Mouse (Mus musculus): ENCODE results near the gene Ltbp4. TPM values are rescaled to one million over a fixed set of nuclear protein-coding genes. Genes with fewer than 3 reads are reported as not detected.

The Ltbp4 gene
- polyA plus RNA-seq, 1 experiment from 2014 or later: 63.5 TPM

DNA sequence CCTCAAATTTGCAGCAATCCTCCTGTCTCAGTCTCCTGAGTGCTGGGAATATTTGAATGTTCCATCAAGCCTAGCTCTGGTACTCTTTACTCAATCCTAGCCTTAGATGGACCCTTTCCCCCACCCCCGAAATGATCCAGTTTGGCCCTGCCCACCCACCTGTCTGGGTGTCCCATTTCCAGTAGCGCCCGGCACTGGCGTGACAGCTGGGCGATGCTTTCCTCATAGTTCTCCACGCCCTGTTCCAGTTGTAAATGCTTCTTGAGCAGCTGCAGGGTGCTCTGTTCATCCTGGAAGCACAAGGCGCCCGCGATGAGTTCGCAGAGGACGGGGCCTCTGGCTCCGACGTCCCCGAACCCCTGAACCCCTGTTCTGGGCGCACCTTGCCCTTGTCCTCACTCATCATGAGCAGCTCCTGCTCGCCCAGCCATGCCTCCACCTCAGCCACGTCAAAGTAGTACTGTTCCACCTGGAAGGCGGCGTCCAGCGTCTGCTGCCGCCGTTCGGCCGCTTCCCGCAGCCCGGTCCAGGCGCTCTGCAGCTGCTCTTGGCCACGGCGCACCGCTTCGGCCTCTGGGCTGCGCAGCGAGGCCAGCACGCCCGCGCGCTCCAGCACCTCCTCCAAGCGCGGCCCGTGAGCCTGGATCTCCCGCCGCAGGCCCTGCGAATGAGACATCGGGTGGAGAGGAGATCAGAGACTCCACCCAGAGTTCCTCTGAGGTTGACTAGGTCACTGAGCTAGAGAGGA is 34.4 kb upstream of the Ltbp4 start:
- Histone ChIP-seq H3K4me3 (ENCODE audit: low read length) (peak overlapping the region; percentile 7; the same call in 1 of the 2 replicates), H3K9me3 (replicated peaks; ENCODE audit: control insufficient read depth, low read length) (peaks cover 9% of the 10 kb centered on the region), H3K4me1 (ENCODE audit: control insufficient read depth, insufficient read depth, low read length) (0 out of 2 replicates have a peak, but pooled peaks cover 3% of the 10 kb centered on the region), H3K9ac (ENCODE audit: low read length) (no peak overlapping the region), H3K27ac (ENCODE audit: low read length) (no peak overlapping the region), H3K4me2 (ENCODE audit: low read depth, low read length) (peak overlapping the region; percentile 27; the same call in 1 of the 2 replicates), H3K36me3 (ENCODE audit: control insufficient read depth, insufficient read depth) (no peaks in the 10 kb centered on the region), H3K27me3 (ENCODE audit: control insufficient read depth, insufficient read depth, low read length) (peaks cover 91% of the 10 kb centered on the region)
- ATAC-seq (replicated peaks; ENCODE audit: extremely low read depth, insufficient read depth, low FRiP score): no peak
- 6% methylated on average over 44 of the region's 44 CpGs for WGBS

DNA sequence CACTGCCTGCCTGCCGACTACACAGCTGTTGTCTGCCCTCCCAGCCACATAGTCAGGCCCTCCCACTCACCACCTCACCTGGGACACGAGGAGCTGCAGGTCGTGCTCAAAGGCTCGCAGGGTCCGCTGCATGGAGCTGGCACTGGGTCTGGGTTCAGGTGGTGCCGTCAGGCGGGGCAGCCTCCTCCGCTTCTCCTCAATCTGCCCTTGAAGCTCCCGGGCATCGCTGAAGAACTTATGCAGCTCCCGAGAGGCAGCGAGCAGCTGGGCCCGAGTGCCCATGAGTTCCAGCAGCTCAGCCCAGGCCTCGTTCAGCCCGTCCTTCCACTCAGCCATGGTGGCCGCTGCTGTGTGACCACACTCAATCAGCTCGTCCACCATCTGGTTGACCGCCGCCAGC is 31.6 kb upstream of the Ltbp4 start:
- no peak overlapping the region for H3K9ac ChIP-seq (ENCODE audit: low read length)
- H3K4me3 ChIP-seq (ENCODE audit: low read length): no peak overlapping the region
- 0 out of 2 replicates have a peak, but pooled peaks cover 3% of the 10 kb centered on the region for H3K4me1 ChIP-seq (ENCODE audit: control insufficient read depth, insufficient read depth, low read length)
- H3K4me2 ChIP-seq (ENCODE audit: low read depth, low read length): no peak overlapping the region
- peaks cover 9% of the 10 kb centered on the region for H3K9me3 ChIP-seq (replicated peaks; ENCODE audit: control insufficient read depth, low read length)
- H3K27me3 ChIP-seq (ENCODE audit: control insufficient read depth, insufficient read depth, low read length): peaks cover 97% of the 10 kb centered on the region
- no peaks in the 10 kb centered on the region for H3K36me3 ChIP-seq (ENCODE audit: control insufficient read depth, insufficient read depth)
- H3K27ac ChIP-seq (ENCODE audit: low read length): no peak overlapping the region
- ATAC-seq (replicated peaks; ENCODE audit: extremely low read depth, insufficient read depth, low FRiP score): no peak
- 81% methylated on average over 19 of the region's 19 CpGs for WGBS

DNA sequence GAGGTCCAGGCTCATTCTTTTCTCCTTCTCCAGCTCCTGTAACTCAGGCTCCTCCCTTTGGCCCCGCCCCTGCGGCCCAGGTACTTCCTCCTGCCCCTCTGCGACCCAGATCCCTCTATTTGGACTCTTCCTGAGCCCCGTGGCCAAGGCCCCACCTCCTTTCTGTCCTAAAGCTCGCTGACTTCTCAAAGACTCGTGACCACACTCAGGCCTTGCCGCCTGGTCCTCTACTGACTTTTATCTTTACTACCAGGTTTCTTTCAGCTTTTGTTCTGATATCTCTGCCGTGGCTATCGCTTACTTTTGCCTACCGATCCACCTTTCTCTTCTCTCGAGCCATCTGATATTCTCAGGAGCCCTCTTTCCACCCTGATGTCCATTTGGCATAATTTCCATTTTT is 30.5 kb upstream of the Ltbp4 start:
- no peaks in the 10 kb centered on the region for H3K36me3 ChIP-seq (ENCODE audit: control insufficient read depth, insufficient read depth)
- H3K4me1 ChIP-seq (ENCODE audit: control insufficient read depth, insufficient read depth, low read length): peaks cover 6% of the 10 kb centered on the region; the same call in 1 of the 2 replicates
- H3K27ac ChIP-seq (ENCODE audit: low read length): no peak overlapping the region
- H3K4me3 ChIP-seq (ENCODE audit: low read length): no peak overlapping the region
- peaks cover 9% of the 10 kb centered on the region for H3K9me3 ChIP-seq (replicated peaks; ENCODE audit: control insufficient read depth, low read length)
- H3K9ac ChIP-seq (ENCODE audit: low read length): no peak overlapping the region
- 14% methylated on average over 11 of the region's 11 CpGs for WGBS
- ATAC-seq (replicated peaks; ENCODE audit: extremely low read depth, insufficient read depth, low FRiP score): no peak
- H3K4me2 ChIP-seq (ENCODE audit: low read depth, low read length): no peak overlapping the region
- H3K27me3 ChIP-seq (ENCODE audit: control insufficient read depth, insufficient read depth, low read length): peaks cover 97% of the 10 kb centered on the region

DNA sequence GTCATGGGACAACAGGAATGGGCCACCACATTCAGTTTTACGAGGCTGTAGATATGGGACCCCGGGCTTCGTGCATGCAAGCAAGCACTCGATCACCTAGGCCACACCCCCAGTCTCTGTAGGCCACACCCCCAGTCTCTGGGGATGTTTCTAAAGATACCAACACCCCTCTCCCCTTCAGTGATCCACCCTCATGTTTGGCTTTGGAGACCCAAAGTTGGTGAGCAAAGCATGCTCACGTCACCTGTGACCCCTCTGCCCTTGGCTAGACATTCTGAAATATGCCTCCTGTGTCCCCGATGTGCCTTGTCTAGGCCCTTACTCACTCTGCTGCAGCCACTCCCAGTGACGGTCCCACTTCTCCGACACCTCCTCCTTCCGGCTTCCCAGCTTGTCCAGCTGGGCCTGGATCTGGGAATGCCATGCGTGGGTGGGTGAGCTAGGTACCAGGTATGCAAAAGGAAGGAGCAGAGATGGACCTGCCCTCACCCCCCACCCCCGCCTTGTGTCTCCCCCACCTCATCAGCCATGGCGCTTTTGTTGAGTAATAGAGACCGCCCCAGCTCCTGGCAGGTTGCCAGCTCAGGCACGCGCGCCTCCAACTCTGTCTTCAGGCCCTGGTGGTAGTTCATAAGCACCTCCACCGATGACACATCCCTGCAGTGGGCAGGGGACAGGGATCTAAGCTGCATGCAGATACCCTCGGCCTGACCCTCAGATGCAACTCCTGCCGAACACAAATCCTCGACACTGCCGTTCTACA is 28.8 kb upstream of the Ltbp4 start:
- no peaks in the 10 kb centered on the region for H3K36me3 ChIP-seq (ENCODE audit: control insufficient read depth, insufficient read depth)
- no peak overlapping the region for H3K4me3 ChIP-seq (ENCODE audit: low read length)
- 37% methylated on average over 21 of the region's 21 CpGs for WGBS
- H3K27ac ChIP-seq (ENCODE audit: low read length): no peak overlapping the region
- no peak for ATAC-seq (replicated peaks; ENCODE audit: extremely low read depth, insufficient read depth, low FRiP score)
- H3K9ac ChIP-seq (ENCODE audit: low read length): no peak overlapping the region
- no peak overlapping the region for H3K4me2 ChIP-seq (ENCODE audit: low read depth, low read length)
- peaks cover 3% of the 10 kb centered on the region; the same call in 1 of the 2 replicates for H3K4me1 ChIP-seq (ENCODE audit: control insufficient read depth, insufficient read depth, low read length)
- H3K9me3 ChIP-seq (replicated peaks; ENCODE audit: control insufficient read depth, low read length): peaks cover 9% of the 10 kb centered on the region
- peaks cover 87% of the 10 kb centered on the region for H3K27me3 ChIP-seq (ENCODE audit: control insufficient read depth, insufficient read depth, low read length)

DNA sequence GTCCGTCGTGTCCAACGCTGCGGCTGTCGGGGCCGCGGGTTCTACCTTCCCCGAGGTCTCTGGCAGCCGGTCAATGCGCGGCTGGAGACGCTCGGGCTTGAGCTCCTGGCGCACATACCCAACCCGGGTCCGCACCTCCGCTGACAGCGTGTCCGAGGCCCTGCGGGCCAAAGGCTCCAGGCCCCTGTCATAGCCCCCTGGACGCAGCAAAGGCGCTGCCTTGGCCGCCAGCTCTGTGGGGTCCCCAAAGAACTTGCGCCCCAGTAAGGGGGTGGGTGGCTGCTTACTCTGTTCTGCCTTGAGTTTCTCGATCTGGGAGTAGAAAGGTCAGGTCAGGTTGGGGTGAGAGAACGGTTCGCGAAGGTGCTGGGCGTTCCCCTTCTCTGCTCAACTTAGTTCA is 26.9 kb upstream of the Ltbp4 start:
- H3K9ac ChIP-seq (ENCODE audit: low read length): no peak overlapping the region
- WGBS: 6% methylated on average over 29 of the region's 29 CpGs
- peak overlapping the region; percentile 1; the same call in 1 of the 2 replicates for H3K4me3 ChIP-seq (ENCODE audit: low read length)
- no peaks in the 10 kb centered on the region for H3K36me3 ChIP-seq (ENCODE audit: control insufficient read depth, insufficient read depth)
- H3K9me3 ChIP-seq (replicated peaks; ENCODE audit: control insufficient read depth, low read length): no peaks in the 10 kb centered on the region
- H3K27me3 ChIP-seq (ENCODE audit: control insufficient read depth, insufficient read depth, low read length): peaks cover 70% of the 10 kb centered on the region
- H3K4me1 ChIP-seq (ENCODE audit: control insufficient read depth, insufficient read depth, low read length): peaks cover 6% of the 10 kb centered on the region; the same call in 1 of the 2 replicates
- no peak for ATAC-seq (replicated peaks; ENCODE audit: extremely low read depth, insufficient read depth, low FRiP score)
- H3K27ac ChIP-seq (ENCODE audit: low read length): no peak overlapping the region
- no peak overlapping the region for H3K4me2 ChIP-seq (ENCODE audit: low read depth, low read length)

DNA sequence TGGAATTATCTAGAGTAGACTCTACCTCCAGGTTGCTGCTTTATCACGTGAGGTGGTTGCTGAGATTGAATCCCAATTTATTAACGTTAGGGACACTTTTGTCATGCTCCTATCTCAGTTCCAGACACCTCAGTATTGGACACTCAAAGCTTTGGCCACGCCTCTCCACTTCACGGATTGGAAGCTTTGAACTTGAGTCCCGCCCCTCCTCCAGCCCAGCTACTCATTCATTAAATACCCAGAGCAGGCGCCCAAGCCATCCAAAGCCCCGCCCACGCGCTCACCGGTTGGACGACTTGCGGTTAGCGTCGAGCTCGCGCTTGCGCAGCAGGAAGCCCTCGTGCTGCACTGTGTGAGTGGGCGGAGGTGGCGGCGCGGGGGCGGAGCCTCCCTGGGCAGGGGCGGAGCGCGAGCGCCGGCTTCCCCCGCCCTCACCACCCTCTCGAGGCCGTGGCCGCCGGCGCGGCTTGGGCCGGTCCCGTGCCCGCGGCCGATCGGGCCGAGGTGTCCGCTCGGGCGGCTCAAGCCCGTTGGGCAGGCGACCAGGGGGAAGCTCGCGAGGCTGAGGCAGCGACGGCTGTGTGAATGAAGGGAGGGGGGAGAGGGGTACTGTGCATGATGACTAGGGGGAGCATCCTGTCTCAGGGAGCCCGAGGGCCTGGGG is 23.9 kb upstream of the Ltbp4 start:
- Histone ChIP-seq H3K27me3 (ENCODE audit: control insufficient read depth, insufficient read depth, low read length) (peaks cover 41% of the 10 kb centered on the region), H3K4me1 (ENCODE audit: control insufficient read depth, insufficient read depth, low read length) (peaks cover 15% of the 10 kb centered on the region; the same call in 1 of the 2 replicates), H3K36me3 (ENCODE audit: control insufficient read depth, insufficient read depth) (no peaks in the 10 kb centered on the region), H3K27ac (ENCODE audit: low read length) (no peak overlapping the region), H3K4me3 (ENCODE audit: low read length) (peak overlapping the region; percentile 56), H3K9me3 (replicated peaks; ENCODE audit: control insufficient read depth, low read length) (no peaks in the 10 kb centered on the region), H3K9ac (ENCODE audit: low read length) (peak overlapping the region; percentile 73), H3K4me2 (ENCODE audit: low read depth, low read length) (peak overlapping the region; percentile 88)
- ATAC-seq (replicated peaks; ENCODE audit: extremely low read depth, insufficient read depth, low FRiP score): peak; percentile 94
- 1% methylated on average over 52 of the region's 52 CpGs for WGBS

DNA sequence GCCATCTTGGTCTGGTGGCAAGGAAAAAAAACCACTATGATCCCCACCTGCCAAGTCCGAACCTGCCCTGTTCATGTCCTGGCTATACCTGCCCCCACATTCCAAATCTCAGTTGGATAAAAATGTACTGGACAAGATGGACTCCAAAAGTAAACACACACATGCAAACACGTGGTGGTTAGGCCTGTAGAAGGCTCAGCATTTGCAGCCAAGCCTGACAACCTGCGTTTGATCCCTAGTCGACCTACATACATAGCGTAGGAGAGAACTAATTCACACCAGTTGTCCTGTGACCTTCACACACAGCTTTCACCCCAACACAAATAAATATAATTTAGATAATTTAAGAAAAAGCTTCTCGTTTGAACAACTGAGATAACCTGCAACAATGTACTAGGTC is 23.3 kb upstream of the Ltbp4 start:
- H3K4me3 ChIP-seq (ENCODE audit: low read length): peak overlapping the region; percentile 33

DNA sequence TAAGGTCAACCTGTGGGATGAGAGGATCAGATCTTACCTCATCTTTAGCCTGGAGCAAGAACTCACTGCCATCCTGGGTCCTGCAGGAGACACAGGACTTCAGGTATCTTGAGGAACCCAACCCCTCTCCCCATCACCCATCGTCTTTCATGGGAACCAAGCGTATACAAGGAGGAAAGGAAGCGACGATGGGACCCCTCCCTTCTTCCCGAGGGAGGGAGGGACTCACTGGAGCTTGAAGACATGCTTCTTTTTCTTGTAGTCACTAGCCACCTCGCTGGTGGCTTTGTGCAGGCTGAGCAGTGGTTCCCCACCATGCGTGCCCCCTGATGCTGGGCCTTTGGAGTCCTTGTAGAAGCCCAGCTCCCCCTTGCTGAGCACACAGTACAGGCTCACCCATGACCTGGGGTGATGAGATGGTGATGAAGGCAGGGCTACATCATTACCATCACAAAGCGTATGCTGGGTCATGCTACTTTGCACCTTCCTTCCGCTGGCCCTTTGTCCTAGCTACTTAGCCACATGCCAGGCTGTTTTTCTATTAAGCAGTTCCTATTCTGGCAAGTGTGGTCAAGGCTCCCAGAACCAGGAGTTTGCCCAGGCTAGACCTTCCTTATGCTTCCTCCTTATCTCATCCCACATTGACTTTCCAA is 22.3 kb upstream of the Ltbp4 start:
- no peak for ATAC-seq (replicated peaks; ENCODE audit: extremely low read depth, insufficient read depth, low FRiP score)
- no peak overlapping the region for H3K4me3 ChIP-seq (ENCODE audit: low read length)
- peaks cover 25% of the 10 kb centered on the region for H3K27me3 ChIP-seq (ENCODE audit: control insufficient read depth, insufficient read depth, low read length)
- H3K27ac ChIP-seq (ENCODE audit: low read length): no peak overlapping the region
- peaks cover 15% of the 10 kb centered on the region; the same call in 1 of the 2 replicates for H3K4me1 ChIP-seq (ENCODE audit: control insufficient read depth, insufficient read depth, low read length)
- H3K9me3 ChIP-seq (replicated peaks; ENCODE audit: control insufficient read depth, low read length): no peaks in the 10 kb centered on the region
- no peak overlapping the region for H3K9ac ChIP-seq (ENCODE audit: low read length)
- no peak overlapping the region for H3K4me2 ChIP-seq (ENCODE audit: low read depth, low read length)
- H3K36me3 ChIP-seq (ENCODE audit: control insufficient read depth, insufficient read depth): no peaks in the 10 kb centered on the region
- 87% methylated on average over 9 of the region's 9 CpGs for WGBS

More for the DNA sequence above, 23.3 kb upstream of the Ltbp4 start:
- Histone ChIP-seq H3K27ac (ENCODE audit: low read length) (no peak overlapping the region), H3K36me3 (ENCODE audit: control insufficient read depth, insufficient read depth) (no peaks in the 10 kb centered on the region), H3K4me2 (ENCODE audit: low read depth, low read length) (peak overlapping the region; percentile 88), H3K9ac (ENCODE audit: low read length) (no peak overlapping the region), H3K27me3 (ENCODE audit: control insufficient read depth, insufficient read depth, low read length) (peaks cover 34% of the 10 kb centered on the region), H3K4me1 (ENCODE audit: control insufficient read depth, insufficient read depth, low read length) (peaks cover 15% of the 10 kb centered on the region; the same call in 1 of the 2 replicates), H3K9me3 (replicated peaks; ENCODE audit: control insufficient read depth, low read length) (no peaks in the 10 kb centered on the region)
- ATAC-seq (replicated peaks; ENCODE audit: extremely low read depth, insufficient read depth, low FRiP score): no peak
- 53% methylated on average over 6 of the region's 6 CpGs for WGBS
